In genomic region chr12:32292749-32293128, GRCm38 (mm10) we compare ENCODE assay signal across 8 mouse cellular contexts.
DNase-seq lines count a peak whose midpoint lies in the region.

No protein-coding gene starts in this region.

- H3K27me3 ChIP-seq in limb, embryonic 10.5 days (ENCODE audit: low read depth, poor library complexity, severe bottlenecking) = no peaks in the 10 kb centered on the region

- H3K4me3 ChIP-seq in limb, embryonic 10.5 days = no peak overlapping the region

- no peaks in the 10 kb centered on the region for H3K9me3 ChIP-seq in limb, embryonic 10.5 days (replicated peaks)

- H3K4me1 ChIP-seq in limb, embryonic 10.5 days = no peaks in the 10 kb centered on the region

- intact Hi-C loops in heart, postnatal 25 days (cut with DNase I) = loop anchor here (1.0 to 5.0 kb wide), 2 partner anchors 87 to 605 kb away; no protein-coding TSS in a partner anchor

- H3K27ac ChIP-seq in limb, embryonic 10.5 days = no peak overlapping the region

- H3K36me3 ChIP-seq in limb, embryonic 10.5 days = no peaks in the 10 kb centered on the region

- 81% methylated on average over 5 of the region's 5 CpGs for WGBS in limb, embryonic 10.5 days

- peak; percentile 91 for DNase-seq in heart, adult 11 months
- no peak for DNase-seq in heart, postnatal 25 days (ENCODE audit: low spot score)
- peak; percentile 3 for DNase-seq in adrenal gland, postnatal 25 days
- DNase-seq in kidney, adult 8-10 months = peak; percentile 13 to 26
- peak; percentile 35 to 36 for DNase-seq in lung, postnatal 4 days
- DNase-seq in thymus, postnatal 25 days = peak; percentile 19
- no peak for DNase-seq in limb, embryonic 10.5 days (ENCODE audit: low spot score)
- DNase-seq in cerebellum, postnatal 25 days = no peak

Comparison
In these comparisons a context has a peak if more than half of its experiments do, and no peak if none do; other contexts are left out.
1. DNase-seq: peak in heart, adult 11 months (single experiment), adrenal gland, postnatal 25 days (single experiment), kidney, adult 8-10 months (2 of 2), lung, postnatal 4 days (2 of 2) and thymus, postnatal 25 days (single experiment); none in heart, postnatal 25 days (single experiment), limb, embryonic 10.5 days (single experiment) and cerebellum, postnatal 25 days (0 of 2).